Mouse (Mus musculus): ENCODE measurements at regions not wholly inside any gene's neighbourhood (a gene's known extent, or its start where the extent isn't known, plus 50 kb on each side); places are given as distances from the start of the nearest gene placed in this dataset.

DNA sequence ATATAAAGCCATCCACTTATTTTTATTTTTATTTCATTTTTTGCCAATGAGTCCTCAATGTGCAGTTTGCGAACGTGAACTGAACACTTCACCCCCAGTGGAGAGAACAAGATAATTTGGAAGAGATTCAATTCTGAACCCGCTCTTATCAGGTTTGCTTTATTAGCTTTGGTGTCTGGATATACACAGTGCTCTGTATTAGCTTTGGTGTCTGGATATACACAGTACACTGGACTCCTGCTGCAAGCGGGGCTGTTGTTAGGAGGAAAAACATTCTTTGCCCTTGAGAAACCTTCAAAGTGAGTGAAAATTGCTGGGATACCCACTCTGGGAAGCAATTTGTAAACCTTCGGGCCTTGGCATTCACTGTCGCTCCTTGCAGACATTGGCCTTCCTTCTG, 333.7 kb downstream of the Wdr20rt start:
- TF ChIP-seq CTCF (IDR thresholded peaks at IDR 0.05; ENCODE audit: extremely low read depth, insufficient read depth, low read length) (no peak), POLR2A (IDR thresholded peaks at IDR 0.05; ENCODE audit: extremely low read depth, insufficient read depth, low read length) (no peak)
